19 mouse cellular contexts compared by ENCODE assay signal in genomic region chr13:25507355-25507754, GRCm38 (mm10).
"Had no signal": no experiment of that assay in that cellular context is flagged by ENCODE, and none has a peak within 500 bp of the region (broad histone marks: within the 10 kb centered on the region; RNA-seq: fewer than 3 reads in every experiment).

No protein-coding gene starts in this region.

- H3K4me2 ChIP-seq: lung, embryonic 14.5 days; midbrain, embryonic 12.5 days; neural tube, embryonic 13.5 days; neural tube, embryonic 15.5 days had no signal

- H3K4me3 ChIP-seq: midbrain, embryonic 10.5 days; midbrain, embryonic 12.5 days; myocyte; neural tube, embryonic 13.5 days; neural tube, embryonic 15.5 days had no signal

- H3K4me1 ChIP-seq: neural tube, embryonic 13.5 days had no signal

- H3K9ac ChIP-seq: lung, embryonic 14.5 days; midbrain, embryonic 12.5 days; neural tube, embryonic 13.5 days; neural tube, embryonic 15.5 days had no signal

- ATAC-seq: midbrain, embryonic 16.5 days had no signal

- H3K36me3 ChIP-seq: midbrain, embryonic 10.5 days; midbrain, embryonic 12.5 days; neural tube, embryonic 13.5 days; neural tube, embryonic 15.5 days had no signal

- H3K27ac ChIP-seq: midbrain, embryonic 10.5 days; midbrain, embryonic 12.5 days; neural tube, embryonic 13.5 days; neural tube, embryonic 15.5 days had no signal

- H3K9me3 ChIP-seq: midbrain, embryonic 10.5 days; midbrain, embryonic 12.5 days; neural tube, embryonic 13.5 days; neural tube, embryonic 15.5 days had no signal

- DNase-seq: lung, adult 18-20 months; lung, embryonic 14.5 days; lung, postnatal 10 days; lung, postnatal 4 days; midbrain, embryonic 14.5 days; retina, postnatal 1 day; right cerebral cortex, adult 18-20 months; right cerebral cortex, postnatal 25 days; right cerebral cortex, postnatal 4 days; spleen, adult 18-20 months; thymus, adult 18-20 months; thymus, postnatal 14 days; thymus, postnatal 36 days had no signal

- H3K27me3 ChIP-seq: midbrain, embryonic 12.5 days; neural tube, embryonic 13.5 days; neural tube, embryonic 15.5 days had no signal
